Mouse (Mus musculus): ENCODE data around the gene Mgll.

Mgll gene

DNA sequence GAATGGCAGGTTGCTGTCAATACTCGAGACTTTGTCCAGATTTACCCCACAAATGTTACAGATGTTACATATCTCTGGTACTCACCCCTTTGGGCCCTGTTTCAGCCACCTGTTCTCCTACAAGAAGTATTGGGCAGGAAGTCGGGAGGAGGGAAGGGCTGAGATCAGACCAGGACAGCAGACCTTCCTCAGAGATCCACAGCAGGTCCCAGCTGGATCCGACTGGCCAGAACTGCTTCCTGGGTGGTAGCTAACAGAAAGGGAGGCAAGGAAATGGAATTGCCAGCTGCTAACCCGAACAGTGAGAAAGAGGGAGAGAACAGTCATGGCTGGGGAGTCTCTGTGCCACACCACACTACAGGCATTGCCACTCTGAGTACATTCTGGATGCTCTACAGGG is 43.5 kb downstream of the Mgll start:
- DNase-seq (ENCODE audit: extremely low read depth, insufficient read length, low spot score), result no peak

DNA sequence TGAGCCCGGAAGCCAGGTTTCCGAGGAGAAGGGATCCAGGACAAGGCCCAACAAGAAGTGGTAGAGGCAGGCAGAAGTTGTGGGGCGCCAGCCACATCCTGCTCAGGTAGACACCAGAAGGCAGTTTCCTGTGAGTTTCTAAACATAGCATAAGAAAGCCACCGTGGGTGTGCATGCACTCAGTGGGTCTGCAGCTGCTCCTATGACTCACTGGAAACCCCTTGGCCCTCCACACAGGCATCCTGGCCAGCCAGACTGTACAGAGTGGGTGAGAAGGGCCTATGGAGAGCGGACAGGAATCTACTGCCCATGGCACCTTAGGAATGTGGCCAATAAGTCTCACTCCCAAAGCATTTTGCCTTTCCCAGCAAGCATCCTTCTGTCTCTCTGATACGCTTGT is 45.5 kb downstream of the Mgll start:
- no peak for DNase-seq (ENCODE audit: extremely low read depth, insufficient read length, low spot score)

DNA sequence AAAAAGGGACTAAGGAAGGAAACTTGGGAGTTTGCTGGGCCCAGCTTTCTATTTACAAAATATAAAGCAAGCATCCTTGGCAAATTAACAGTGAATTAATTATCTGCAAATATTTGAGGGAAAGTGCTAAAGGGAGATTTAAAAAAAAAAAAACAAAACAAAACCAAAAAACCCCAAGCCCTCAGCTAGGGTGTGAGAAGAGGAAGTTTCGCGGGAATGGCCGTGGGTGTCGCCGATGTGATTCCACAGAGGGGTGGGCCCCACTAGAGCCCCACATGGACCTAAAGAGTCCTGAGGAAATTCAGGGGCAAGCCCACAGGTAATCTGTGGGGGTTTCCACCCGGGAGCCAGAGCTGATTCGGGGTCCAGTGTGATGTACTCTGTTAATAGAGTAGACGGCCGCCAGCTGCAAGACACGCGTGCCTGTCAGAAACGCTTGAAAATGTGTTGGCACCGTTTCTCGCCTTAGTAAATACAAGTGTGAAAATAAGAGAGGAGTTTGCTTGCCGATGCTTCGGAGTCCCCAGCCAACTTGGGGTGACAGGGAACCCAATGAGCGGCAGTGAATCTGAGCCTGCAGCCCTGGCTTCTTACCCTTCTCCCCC is 46.2 kb downstream of the Mgll start:
- DNase-seq (ENCODE audit: extremely low read depth, insufficient read length, low spot score), result no peak

DNA sequence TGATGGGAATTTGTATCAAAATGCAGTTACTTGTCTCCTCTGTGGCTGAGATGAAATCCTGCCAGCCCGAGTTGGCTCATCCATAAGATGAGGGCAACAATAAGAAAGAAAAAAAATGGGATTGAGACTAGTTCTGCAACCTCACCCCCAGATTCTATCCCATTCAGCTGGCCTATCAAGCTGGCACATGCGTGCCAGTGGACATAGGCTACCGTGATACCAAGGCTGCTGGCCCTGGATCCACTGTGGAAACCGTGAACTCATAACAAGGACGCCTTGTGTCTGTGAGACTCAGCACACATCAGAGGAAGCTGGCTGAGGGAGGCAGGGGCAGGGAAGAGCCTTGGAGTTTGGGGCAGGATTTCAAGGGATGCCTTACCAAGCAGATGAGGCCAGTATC is 46.8 kb downstream of the Mgll start:
- no peak for DNase-seq (ENCODE audit: extremely low read depth, insufficient read length, low spot score)

DNA sequence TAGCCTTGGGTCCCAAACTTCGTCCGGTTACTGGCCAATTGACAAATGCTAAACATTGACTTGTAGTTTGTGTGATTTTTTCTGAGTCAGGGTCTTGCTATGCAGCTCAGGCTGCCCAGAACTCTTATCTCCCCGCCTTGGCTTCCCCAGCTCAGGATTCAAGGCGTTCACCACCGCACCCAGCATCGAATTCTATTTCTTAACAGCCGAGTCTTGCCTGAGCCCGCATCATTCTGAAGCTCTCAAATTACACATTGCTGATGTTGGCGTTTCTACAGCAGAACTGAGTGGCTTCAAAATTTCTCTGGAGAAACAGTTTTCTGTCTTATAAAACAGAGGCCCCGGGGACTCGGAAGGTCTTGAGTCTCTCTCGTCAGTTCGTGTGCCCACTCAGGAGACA is 47.8 kb downstream of the Mgll start:
- no peak for DNase-seq (ENCODE audit: extremely low read depth, insufficient read length, low spot score)

DNA sequence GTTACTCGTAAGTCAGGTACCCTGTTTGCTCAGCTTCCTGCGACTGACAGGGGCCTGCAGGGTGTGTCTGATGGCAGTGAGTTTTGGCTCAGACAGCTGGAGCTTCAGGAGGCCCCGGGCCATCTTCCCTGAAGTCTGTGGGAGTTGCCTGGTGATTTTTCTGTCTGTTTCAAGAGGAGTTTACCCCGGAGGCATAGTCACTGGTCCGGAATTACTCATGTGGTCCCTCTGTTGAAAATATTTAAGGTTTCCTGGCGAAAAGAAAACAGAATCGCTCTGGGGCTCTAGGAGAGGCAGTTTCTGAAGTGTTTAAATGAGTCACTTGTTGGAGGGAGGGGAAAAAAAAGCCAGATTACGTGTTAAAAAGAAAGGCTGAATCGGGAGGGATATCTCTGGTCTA is 49.8 kb downstream of the Mgll start:
- peak; percentile 50 for DNase-seq (ENCODE audit: extremely low read depth, insufficient read length, low spot score)

DNA sequence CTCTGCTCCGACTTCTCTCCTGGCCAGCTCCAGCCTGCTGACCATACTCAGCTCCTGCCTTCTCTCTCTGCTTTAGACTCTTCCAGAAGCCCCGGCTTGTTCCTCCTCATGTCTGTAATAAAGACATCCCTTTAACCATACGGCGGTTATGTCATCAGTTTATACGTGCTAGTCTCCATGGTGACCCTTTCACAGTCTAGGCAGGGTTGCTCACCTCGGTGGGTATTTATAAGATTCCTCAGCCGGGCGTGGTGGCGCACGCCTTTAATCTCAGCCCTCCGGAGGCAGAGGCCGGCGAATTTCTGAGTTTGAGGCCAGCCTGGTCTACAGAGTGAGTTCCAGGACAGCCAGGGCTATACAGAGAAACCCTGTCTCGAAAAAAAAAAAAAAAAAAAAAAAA is 51.1 kb downstream of the Mgll start:
- no peak for DNase-seq (ENCODE audit: extremely low read depth, insufficient read length, low spot score)

DNA sequence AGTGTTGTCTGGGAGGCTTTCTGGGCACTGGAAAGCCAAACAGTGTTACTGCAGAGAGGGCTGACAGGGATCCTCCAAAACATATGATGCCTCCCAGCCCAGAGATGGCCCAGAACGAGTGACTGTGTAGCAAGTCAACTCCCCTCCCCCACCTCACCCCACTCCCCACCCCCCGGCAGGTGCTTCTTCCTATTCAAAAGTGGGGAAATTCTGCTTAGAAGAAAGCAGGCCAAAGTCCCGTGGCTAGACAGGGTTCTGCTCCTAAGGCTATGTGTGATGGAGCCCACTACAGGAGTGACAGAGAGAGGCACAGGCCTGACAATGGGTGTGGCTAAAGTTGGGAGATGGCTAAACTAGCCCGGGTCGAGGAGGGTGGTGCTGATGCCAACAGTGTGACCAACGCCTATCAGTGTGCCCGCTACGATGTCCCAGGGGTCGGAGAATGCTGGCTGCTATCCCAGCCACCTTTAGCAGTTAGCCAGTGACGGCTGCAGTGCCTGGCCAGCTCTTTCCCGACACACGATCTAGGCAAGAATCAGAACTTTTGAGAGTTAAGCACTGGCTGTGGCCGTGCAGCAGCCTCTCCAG is 52.2 kb downstream of the Mgll start:
- peak; percentile 36 for DNase-seq (ENCODE audit: extremely low read depth, insufficient read length, low spot score)

DNA sequence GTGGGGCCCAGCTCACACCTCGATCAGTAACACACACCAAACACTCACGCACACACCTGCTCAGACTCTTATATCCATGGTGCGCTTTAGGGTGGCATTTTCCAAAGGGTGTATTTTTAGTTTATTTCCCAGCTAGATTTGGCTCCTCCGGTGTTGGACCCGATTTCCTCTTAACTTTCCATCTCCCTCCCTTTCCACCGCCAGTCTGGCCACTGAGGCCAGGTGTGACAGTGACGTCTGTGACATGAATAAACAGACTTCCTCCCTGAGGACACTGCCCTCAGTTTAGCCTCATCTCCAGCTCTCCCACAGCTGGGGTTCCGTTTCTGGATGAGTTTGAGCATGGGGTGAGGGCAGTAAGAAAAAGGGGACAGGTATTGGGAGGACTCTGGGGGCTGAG is 52.8 kb downstream of the Mgll start:
- no peak for DNase-seq (ENCODE audit: extremely low read depth, insufficient read length, low spot score)

DNA sequence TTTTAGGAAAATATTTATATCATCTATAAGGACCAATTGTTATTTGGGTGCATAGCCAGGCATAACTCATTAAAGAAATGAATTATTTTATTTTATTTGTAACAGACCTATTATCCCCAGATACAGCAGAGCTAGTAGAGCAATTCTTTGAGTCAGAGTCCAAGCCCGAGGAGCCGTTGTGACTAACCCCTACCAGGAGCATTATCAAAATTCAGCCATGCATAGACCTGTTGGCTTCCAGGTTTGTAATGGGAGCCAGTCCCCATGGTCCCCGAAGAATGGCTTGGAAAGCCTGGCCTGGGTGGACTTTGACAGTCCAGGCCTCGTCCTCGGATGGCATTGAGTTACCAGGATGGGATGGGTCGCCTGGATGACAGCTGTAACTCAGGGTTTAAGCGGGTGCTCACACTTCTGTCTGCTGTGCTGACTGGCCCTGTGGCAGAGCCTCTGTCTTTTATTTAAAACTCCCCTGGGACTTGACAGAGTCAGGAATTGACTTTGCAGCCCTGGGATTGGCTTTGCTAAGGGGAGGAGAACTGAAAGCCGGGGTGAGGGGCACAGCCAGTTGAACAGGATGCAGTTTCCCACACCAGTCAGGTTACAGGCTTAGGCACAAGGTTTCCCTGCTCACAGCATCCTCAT is 54.0 kb downstream of the Mgll start:
- DNase-seq (ENCODE audit: extremely low read depth, insufficient read length, low spot score), result no peak

DNA sequence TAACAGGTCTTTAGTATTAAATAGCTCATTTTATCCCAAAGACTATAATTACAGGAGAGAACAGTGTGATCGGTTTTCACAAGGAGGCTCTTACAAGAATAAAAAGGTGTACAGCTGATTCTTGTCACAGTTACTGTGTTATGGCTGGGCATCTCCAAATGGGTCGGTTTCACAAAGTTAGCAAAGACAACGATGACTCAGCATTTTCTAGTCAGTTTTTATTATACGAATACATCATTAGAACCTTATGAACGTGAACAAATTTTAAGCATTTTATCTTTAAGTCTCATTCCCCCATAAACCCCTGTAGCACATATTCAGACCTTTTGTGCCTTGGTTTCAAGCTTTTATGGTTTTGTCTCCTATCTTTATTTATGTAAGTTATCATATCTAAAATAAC is 55.5 kb downstream of the Mgll start:
- DNase-seq (ENCODE audit: extremely low read depth, insufficient read length, low spot score), result no peak

DNA sequence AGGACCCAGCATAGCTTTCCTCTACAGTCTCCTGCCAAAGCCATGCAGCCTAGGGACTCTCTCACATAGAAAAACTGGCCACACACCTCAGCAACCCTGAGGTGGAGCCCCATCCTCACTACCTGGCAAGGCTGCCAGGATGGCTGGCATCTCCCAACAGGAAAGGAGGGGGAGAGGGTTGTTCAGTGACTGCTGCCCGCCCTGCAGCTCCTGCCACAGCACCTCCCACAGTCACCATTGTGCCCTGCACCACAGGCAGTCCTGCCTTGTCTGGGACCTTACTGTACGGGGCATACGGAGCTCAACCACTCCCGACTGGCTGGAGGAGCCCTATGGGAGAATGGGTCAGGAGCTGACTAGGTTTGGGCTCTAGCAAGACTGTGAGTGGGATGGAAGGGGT is 57.7 kb downstream of the Mgll start:
- DNase-seq (ENCODE audit: extremely low read depth, insufficient read length, low spot score), result no peak

DNA sequence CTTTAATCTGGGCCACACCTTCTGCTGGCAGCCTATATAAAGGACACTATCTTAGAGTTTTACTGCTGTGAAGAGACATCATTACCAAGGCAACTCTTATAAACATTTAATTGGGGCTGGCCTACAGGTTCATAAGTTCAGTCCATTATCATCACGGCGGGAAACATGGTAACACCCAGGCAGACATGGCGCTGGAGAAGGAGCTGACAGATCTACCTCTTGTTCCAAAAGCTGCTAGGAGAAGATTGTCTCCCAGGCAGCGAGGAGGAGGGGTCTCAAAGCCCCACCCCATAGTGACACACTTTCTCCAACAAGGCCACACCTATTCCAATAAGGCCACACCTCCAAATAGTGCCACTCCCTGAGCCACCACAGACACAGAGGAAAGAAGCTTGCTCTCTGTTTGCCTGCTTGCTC is 58.8 kb downstream of the Mgll start:
- no peak for DNase-seq (ENCODE audit: extremely low read depth, insufficient read length, low spot score)

DNA sequence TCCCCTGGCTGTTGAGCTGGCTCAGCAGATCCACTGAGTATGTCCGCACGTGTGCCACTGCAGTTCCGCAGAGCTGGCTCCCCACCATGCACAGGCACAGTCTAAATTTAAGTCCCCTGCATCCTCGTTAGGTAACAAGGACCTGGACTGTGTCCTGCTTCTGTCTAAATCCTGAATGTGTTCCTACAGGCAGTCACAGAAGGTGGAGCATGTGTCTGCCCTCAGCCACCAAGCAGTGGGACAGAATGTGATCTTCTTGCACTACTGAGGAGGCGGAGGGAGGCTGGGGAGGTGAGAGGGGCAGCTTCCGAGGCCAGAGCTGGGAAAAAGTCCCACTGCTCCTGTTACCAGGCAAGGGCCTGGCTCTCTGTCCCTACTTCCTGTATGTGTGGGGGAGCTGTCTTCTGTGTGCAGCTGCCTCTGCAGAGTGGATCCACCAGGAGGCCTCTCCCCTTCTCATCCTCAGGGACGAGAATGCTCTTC is 60.5 kb downstream of the Mgll start:
- no peak for DNase-seq (ENCODE audit: extremely low read depth, insufficient read length, low spot score)

DNA sequence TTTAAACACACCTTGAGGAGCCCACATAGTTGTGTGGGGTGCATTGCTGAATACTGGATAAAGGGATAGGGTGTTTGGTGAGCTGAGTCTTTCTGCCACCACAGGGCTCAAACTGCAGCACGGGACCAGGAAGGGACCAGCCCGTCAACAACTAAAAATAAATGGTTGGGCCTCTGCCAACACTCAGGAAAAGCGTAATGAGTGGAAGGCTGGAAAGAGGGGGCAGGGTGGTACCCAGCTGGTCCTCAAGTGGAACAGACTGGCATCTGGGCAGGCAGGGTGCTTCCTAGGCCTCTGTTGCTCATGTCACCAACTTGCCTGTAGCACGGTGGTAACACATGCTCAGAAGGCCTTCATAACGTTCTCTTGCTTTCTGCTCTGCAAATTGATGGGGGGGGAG is 61.1 kb downstream of the Mgll start:
- no peak for DNase-seq (ENCODE audit: extremely low read depth, insufficient read length, low spot score)

DNA sequence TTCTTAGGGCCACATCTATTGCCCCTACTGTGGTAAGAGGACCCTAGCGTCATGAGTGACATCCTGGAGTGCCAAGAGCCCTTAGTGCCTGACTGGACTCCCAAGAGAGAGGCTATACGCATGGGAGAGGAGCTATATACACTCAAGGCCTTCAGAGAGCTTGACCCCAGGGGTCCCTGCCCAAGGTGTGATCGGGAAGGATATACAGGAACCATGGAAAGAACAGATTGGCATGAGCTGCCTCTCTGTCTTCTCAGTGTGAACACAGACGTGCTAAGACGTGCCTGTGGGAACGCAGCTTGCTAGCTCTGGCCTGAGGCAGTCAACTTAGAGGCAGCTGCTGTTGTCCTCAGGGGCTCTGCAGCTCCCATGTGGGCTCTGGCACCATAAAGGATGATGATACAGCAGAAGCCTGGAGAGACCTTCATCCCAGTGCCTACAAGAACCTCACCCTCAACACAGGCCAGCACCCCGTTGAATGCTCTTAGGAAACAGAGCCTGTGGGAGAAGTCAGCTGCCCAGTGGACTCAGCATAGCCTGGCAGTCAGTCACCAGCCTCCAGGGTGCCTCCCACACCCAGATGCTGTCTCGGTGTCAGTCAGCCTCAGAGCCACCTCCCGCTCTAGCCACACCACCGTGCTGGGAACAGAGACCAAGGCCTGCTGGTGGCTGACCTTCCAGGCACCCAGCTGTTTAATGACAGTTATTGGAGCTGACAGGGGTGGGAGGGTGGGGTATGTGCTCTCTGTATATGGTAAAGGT is 61.8 kb downstream of the Mgll start:
- no peak for DNase-seq (ENCODE audit: extremely low read depth, insufficient read length, low spot score)

DNA sequence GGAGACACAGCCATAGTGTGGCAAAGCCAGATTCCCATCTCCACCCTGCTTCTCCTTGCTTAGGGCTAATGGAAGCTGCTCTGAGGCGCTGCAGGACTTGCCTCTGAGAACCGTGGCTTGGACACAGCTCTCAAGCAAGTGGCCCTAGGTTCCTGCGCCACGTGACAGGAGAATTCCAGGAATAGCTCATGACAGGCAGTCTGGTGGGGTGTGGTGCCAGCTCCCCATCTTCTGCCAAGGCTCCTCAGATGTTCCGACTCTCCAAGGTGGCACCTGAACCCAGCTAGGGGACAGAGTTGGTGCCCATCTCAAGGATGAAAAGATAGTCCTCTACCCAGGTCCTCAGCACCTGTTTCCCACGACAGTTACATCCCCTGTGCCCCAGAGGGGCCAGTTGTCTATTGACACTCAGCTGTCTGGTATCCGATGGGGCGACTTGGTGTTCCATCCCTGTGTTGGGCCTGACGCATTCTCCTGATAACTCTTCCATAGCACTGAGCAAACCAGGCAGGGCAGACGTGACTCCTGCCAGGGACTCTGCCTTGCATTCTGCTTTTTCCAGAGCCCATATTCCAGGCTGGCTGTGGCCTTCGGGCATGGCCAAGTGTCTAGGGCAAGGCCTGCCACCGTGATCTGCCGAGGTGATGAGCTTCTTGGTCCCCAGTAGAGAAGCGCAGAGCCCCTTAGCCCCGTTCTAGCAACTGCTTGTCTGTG is 62.7 kb downstream of the Mgll start:
- DNase-seq (ENCODE audit: extremely low read depth, insufficient read length, low spot score), result no peak

DNA sequence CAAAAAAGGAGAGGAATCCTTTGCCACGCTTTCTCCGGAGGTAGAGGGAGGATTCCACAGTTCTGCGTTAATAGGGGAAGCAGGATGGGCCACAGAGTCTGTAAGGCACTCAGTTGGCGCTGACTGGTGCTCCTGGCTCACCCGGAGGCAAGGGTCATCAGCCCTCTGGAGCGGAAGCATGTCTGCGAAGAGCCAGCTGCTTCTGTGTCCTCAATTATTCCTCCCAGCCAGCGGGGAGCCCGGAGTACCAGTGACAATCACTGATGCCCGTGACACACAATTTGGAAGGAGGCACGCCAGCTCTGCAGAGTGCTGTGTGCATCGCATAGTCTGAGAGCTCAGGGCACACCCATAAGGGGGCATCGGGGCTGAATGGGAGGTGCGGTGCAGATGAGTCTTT is 63.3 kb downstream of the Mgll start:
- DNase-seq (ENCODE audit: extremely low read depth, insufficient read length, low spot score), result no peak

DNA sequence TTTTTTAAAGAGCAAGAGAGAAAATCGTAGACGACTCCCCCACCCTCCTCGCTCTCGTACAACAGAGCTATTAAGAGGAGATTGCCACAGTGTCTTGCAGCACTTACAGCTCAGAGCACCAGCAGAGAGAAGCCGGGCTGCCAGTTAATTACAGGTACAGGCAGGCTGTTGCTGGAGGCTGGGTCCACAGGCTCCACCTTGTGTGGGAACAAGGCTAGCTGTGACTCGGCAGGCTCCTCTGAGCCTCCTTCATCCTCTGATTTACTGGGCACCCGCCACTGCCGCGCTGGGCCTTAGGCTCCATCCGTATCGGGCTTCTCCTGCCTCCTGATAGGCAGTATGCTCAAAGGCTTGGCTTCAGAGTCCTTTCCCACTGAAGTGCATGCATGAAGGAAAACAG is 64.0 kb downstream of the Mgll start:
- no peak for DNase-seq (ENCODE audit: extremely low read depth, insufficient read length, low spot score)

DNA sequence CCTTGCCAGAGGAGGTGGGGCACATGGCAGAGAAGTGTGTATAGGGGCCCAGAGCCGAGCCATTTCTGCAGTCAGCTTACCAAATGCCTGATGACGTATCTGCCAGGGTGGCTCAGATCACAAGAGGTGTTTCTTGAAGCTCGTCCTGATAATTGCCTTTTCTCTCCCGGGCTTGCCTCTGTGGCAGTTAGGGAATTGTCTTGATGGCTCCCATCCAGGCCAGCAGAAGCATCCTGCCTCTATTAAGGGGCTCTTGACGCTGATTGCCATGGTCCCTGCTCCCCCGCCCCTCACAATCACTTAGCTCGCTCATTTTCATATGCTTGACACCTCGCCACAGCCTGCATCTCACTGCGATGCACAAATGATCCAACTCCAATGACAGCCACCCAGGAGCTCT is 67.1 kb downstream of the Mgll start:
- DNase-seq (ENCODE audit: extremely low read depth, insufficient read length, low spot score), result no peak

DNA sequence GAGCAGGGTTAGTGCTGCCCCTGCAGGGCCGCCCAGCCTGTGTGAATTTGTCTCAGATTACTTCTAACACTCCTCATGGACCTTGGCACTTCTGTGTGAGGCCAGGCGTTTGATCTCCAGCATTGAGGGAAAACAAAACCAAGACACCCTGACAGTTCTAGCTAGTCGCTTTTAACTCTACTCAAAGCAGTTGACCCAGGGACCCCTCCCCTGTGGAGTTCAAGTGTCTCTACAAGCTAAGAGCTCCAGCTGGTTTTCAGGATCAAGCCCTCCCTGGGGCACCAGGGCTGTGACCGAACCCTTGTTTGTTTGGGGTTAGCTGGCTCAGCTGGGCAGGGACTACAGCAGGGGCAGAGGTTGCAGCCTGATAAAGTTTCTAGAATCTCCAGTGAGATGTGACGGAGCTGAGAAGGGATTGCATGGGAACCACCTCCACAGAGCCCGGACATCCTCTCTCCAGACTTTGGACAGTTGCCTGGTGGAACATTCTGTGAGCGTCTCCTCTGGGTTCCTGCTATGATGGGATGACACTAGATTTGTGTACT is 68.0 kb downstream of the Mgll start:
- no peak for DNase-seq (ENCODE audit: extremely low read depth, insufficient read length, low spot score)
